9 mouse cellular contexts compared by ENCODE assay signal in the genomic region with DNA sequence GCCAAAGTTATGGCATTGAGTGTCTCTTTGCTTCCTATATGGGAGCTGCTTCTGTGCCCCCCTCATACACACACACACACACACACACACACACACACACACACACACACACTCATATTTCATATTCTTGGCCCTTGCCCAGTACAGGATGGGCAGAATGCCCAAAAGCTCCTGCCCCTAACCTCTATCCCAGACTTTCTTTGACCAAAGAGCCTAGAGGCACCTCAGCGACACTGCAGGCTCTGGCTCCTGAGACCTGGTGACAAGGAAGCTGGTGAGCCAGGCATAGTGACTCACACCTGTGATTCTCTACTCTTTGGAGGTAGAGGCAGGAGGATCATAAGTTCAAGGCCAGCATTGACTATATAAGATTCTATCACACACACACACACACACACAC. TPM values are rescaled to one million over a fixed set of nuclear protein-coding genes. Genes with fewer than 3 reads are reported as not detected.
A peak's percentile ranks its signal among the peaks of the same experiment; 100 is the strongest.
DNase-seq lines count a peak whose midpoint lies in the region; ATAC-seq and TF ChIP-seq lines count a peak whose summit lies in the region.
"Had no signal": no experiment of that assay in that cellular context is flagged by ENCODE, and none has a peak within 500 bp of the region (broad histone marks: within the 10 kb centered on the region; RNA-seq: fewer than 3 reads in every experiment).

No protein-coding gene starts in this region.

- H3K9ac ChIP-seq in lung, postnatal 0 days (replicated peaks; ENCODE audit: low read depth) = no peak overlapping the region
- H3K9ac ChIP-seq in limb, embryonic 13.5 days = peak overlapping the region; percentile 88; the same call in 1 of the 2 replicates
- no peak overlapping the region for H3K9ac ChIP-seq in stomach, postnatal 0 days (ENCODE audit: low read length)

- no peaks in the 10 kb centered on the region for H3K36me3 ChIP-seq in lung, postnatal 0 days (ENCODE audit: insufficient read depth, low read length)
- peaks cover 27% of the 10 kb centered on the region for H3K36me3 ChIP-seq in forebrain, embryonic 10.5 days (replicated peaks)
- peaks cover 34% of the 10 kb centered on the region for H3K36me3 ChIP-seq in limb, embryonic 13.5 days
- no peaks in the 10 kb centered on the region for H3K36me3 ChIP-seq in stomach, postnatal 0 days (ENCODE audit: control insufficient read depth, insufficient read depth, low read length)

- no peak overlapping the region for H3K4me3 ChIP-seq in lung, postnatal 0 days (ENCODE audit: low read depth, low read length)
- H3K4me3 ChIP-seq in forebrain, embryonic 10.5 days = peak overlapping the region; percentile 22; the same call in 1 of the 2 replicates
- peak overlapping the region; percentile 83 for H3K4me3 ChIP-seq in limb, embryonic 13.5 days
- no peak overlapping the region for H3K4me3 ChIP-seq in stomach, postnatal 0 days (ENCODE audit: low read depth, low read length)
- H3K4me3 ChIP-seq: erythroblast, embryonic 14.5 days had no signal

- DNase-seq in lung, postnatal 0 days (ENCODE audit: low spot score) = peak; percentile 41
- DNase-seq in lung, postnatal 14 days = no peak
- DNase-seq in forebrain, embryonic 10.5 days (ENCODE audit: extremely low spot score, low spot score) = no peak
- peak; percentile 44 for DNase-seq in stomach, postnatal 0 days (ENCODE audit: low spot score)
- no peak for DNase-seq in right cerebral cortex, postnatal 36 days (ENCODE audit: low spot score in 2 of 2)
- no peak for DNase-seq in right cerebral cortex, postnatal 25 days
- DNase-seq: heart, postnatal 4 days had no signal

- WGBS in lung, postnatal 0 days = 56% methylated on average over 1 of the region's 1 CpGs
- WGBS in forebrain, embryonic 10.5 days = 38% methylated on average over 1 of the region's 1 CpGs
- WGBS in limb, embryonic 13.5 days = 61% methylated on average over 1 of the region's 1 CpGs
- WGBS in stomach, postnatal 0 days = 27% methylated on average over 1 of the region's 1 CpGs

- H3K4me2 ChIP-seq in lung, postnatal 0 days (replicated peaks; ENCODE audit: low read depth, low read length) = no peak overlapping the region
- peak overlapping the region; percentile 81 for H3K4me2 ChIP-seq in limb, embryonic 13.5 days (replicated peaks)
- no peak overlapping the region for H3K4me2 ChIP-seq in stomach, postnatal 0 days (replicated peaks; ENCODE audit: low read depth)

- no peak for TF ChIP-seq EP300 in lung, postnatal 0 days (IDR thresholded peaks at IDR 0.05)
- no peak for TF ChIP-seq EP300 in stomach, postnatal 0 days (optimal IDR thresholded peaks at IDR 0.05)

- no peak for ATAC-seq in lung, postnatal 0 days
- no peak for ATAC-seq in limb, embryonic 13.5 days (ENCODE audit: low FRiP score, low read depth)
- ATAC-seq in stomach, postnatal 0 days (ENCODE audit: low FRiP score, low TSS enrichment) = peak; percentile 43; the same call in 1 of the 2 replicates

- TF ChIP-seq CTCF in lung, postnatal 0 days (IDR thresholded peaks at IDR 0.05) = peak; percentile 27
- peak; percentile 24 for TF ChIP-seq CTCF in stomach, postnatal 0 days (IDR thresholded peaks at IDR 0.05; ENCODE audit: low read depth)

- H3K9me3 ChIP-seq in lung, postnatal 0 days (ENCODE audit: low read length) = no peaks in the 10 kb centered on the region
- H3K9me3 ChIP-seq in forebrain, embryonic 10.5 days = no peaks in the 10 kb centered on the region
- H3K9me3 ChIP-seq in limb, embryonic 13.5 days = no peaks in the 10 kb centered on the region
- H3K9me3 ChIP-seq in stomach, postnatal 0 days (ENCODE audit: control insufficient read depth, low read length) = no peaks in the 10 kb centered on the region

- H3K27ac ChIP-seq in lung, postnatal 0 days (ENCODE audit: low read length) = no peak overlapping the region
- peak overlapping the region; percentile 67; the same call in 1 of the 2 replicates for H3K27ac ChIP-seq in forebrain, embryonic 10.5 days
- H3K27ac ChIP-seq in limb, embryonic 13.5 days = peak overlapping the region; percentile 90; the same call in 1 of the 2 replicates
- H3K27ac ChIP-seq in stomach, postnatal 0 days (replicated peaks) = no peak overlapping the region

- no peaks in the 10 kb centered on the region for H3K27me3 ChIP-seq in lung, postnatal 0 days (replicated peaks; ENCODE audit: insufficient read depth, low read length)
- peaks cover 34% of the 10 kb centered on the region for H3K27me3 ChIP-seq in forebrain, embryonic 10.5 days (ENCODE audit: poor library complexity, severe bottlenecking)
- no peaks in the 10 kb centered on the region for H3K27me3 ChIP-seq in limb, embryonic 13.5 days
- no peaks in the 10 kb centered on the region for H3K27me3 ChIP-seq in stomach, postnatal 0 days (ENCODE audit: control insufficient read depth, insufficient read depth, low read length)

- peaks cover 14% of the 10 kb centered on the region; the same call in 1 of the 2 replicates for H3K4me1 ChIP-seq in lung, postnatal 0 days (ENCODE audit: insufficient read depth, low read depth, low read length)
- peaks cover 63% of the 10 kb centered on the region for H3K4me1 ChIP-seq in forebrain, embryonic 10.5 days
- H3K4me1 ChIP-seq in limb, embryonic 13.5 days = peaks cover 34% of the 10 kb centered on the region
- no peaks in the 10 kb centered on the region for H3K4me1 ChIP-seq in stomach, postnatal 0 days (replicated peaks; ENCODE audit: control insufficient read depth, insufficient read depth)

RNA-seq across cellular contexts. Expression of a gene that starts 2.1 kb away (rescaled TPM):
- 3.5 and 4.0 TPM in 2 replicates for polyA plus RNA-seq in lung, postnatal 0 days (2015; fragmentation: Nextera tagmentation; extraction: Ambion mirVana)
- polyA plus RNA-seq in forebrain, embryonic 10.5 days (2016; fragmentation: Nextera tagmentation; extraction: Ambion mirVana) = 5.3 and 6.0 TPM in 2 replicates
- 20.0 and 20.7 TPM in 2 replicates for polyA plus RNA-seq in limb, embryonic 13.5 days (2015; fragmentation: Nextera tagmentation; extraction: Ambion mirVana)
- polyA plus RNA-seq in stomach, postnatal 0 days (2015; fragmentation: Nextera tagmentation; extraction: Ambion mirVana) = 4.2 and 4.9 TPM in 2 replicates

RNA-seq across cellular contexts. Expression of a gene that starts 5.8 kb away (rescaled TPM):
- polyA plus RNA-seq in lung, postnatal 0 days (2015; fragmentation: Nextera tagmentation; extraction: Ambion mirVana) = 750 and 817 TPM in 2 replicates
- 1,192 and 1,195 TPM in 2 replicates for polyA plus RNA-seq in forebrain, embryonic 10.5 days (2016; fragmentation: Nextera tagmentation; extraction: Ambion mirVana)
- 1,012 and 1,039 TPM in 2 replicates for polyA plus RNA-seq in limb, embryonic 13.5 days (2015; fragmentation: Nextera tagmentation; extraction: Ambion mirVana)
- 863 and 874 TPM in 2 replicates for polyA plus RNA-seq in stomach, postnatal 0 days (2015; fragmentation: Nextera tagmentation; extraction: Ambion mirVana)

RNA-seq across cellular contexts. Expression of a gene that starts 24.7 kb away (rescaled TPM):
- polyA plus RNA-seq in lung, postnatal 0 days (2015; fragmentation: Nextera tagmentation; extraction: Ambion mirVana) = 4.6 and 6.5 TPM in 2 replicates
- polyA plus RNA-seq in forebrain, embryonic 10.5 days (2016; fragmentation: Nextera tagmentation; extraction: Ambion mirVana) = 15.2 and 17.6 TPM in 2 replicates
- polyA plus RNA-seq in limb, embryonic 13.5 days (2015; fragmentation: Nextera tagmentation; extraction: Ambion mirVana) = 7.0 and 8.8 TPM in 2 replicates
- 7.5 and 9.8 TPM in 2 replicates for polyA plus RNA-seq in stomach, postnatal 0 days (2015; fragmentation: Nextera tagmentation; extraction: Ambion mirVana)
- polyA plus RNA-seq: erythroblast, embryonic 14.5 days had no signal

RNA-seq across cellular contexts. Expression of a gene that starts 32.6 kb away (rescaled TPM):
- polyA plus RNA-seq in lung, postnatal 0 days (2015; fragmentation: Nextera tagmentation; extraction: Ambion mirVana) = 0.10 and 0.11 TPM in 2 replicates
- polyA plus RNA-seq in forebrain, embryonic 10.5 days (2016; fragmentation: Nextera tagmentation; extraction: Ambion mirVana) = 0.32 and 0.42 TPM in 2 replicates
- polyA plus RNA-seq in limb, embryonic 13.5 days (2015; fragmentation: Nextera tagmentation; extraction: Ambion mirVana) = 0.74 and 1.1 TPM in 2 replicates
- polyA plus RNA-seq in stomach, postnatal 0 days (2015; fragmentation: Nextera tagmentation; extraction: Ambion mirVana) = 0.05 and 0.08 TPM in 2 replicates
- polyA plus RNA-seq: erythroblast, embryonic 14.5 days had no signal

RNA-seq across cellular contexts. Expression of a gene that starts 34.5 kb away (rescaled TPM):
- 1.7 TPM in 2 replicates for polyA plus RNA-seq in lung, postnatal 0 days (2015; fragmentation: Nextera tagmentation; extraction: Ambion mirVana)
- 0.11 and 0.16 TPM in 2 replicates for polyA plus RNA-seq in forebrain, embryonic 10.5 days (2016; fragmentation: Nextera tagmentation; extraction: Ambion mirVana)
- 0.33 and 0.50 TPM in 2 replicates for polyA plus RNA-seq in limb, embryonic 13.5 days (2015; fragmentation: Nextera tagmentation; extraction: Ambion mirVana)
- polyA plus RNA-seq in stomach, postnatal 0 days (2015; fragmentation: Nextera tagmentation; extraction: Ambion mirVana) = 0.40 and 0.45 TPM in 2 replicates

Comparison
In these comparisons a context has a peak if more than half of its experiments do, and no peak if none do; other contexts are left out.
1. DNase-seq: peak in lung, postnatal 0 days (single experiment) and stomach, postnatal 0 days (single experiment); none in lung, postnatal 14 days (single experiment), forebrain, embryonic 10.5 days (single experiment), right cerebral cortex, postnatal 36 days (0 of 2) and right cerebral cortex, postnatal 25 days (single experiment).
2. H3K27ac ChIP-seq: peak in forebrain, embryonic 10.5 days (single experiment) and limb, embryonic 13.5 days (single experiment); none in lung, postnatal 0 days (single experiment) and stomach, postnatal 0 days (single experiment).
3. H3K4me3 ChIP-seq: peak in forebrain, embryonic 10.5 days (single experiment) and limb, embryonic 13.5 days (single experiment); none in lung, postnatal 0 days (single experiment) and stomach, postnatal 0 days (single experiment).